Mouse (Mus musculus) cerebellum, postnatal 14 days (tissue): ENCODE data around the gene Slc36a3.
"Not testable (repeated sequence)": the region's sequence is repeated elsewhere in the genome, so short reads cannot be mapped to it uniquely, and the experiment has no call there.

Experiments
- DNase-seq, 2 experiments: peaks; one replicate each; pipeline ENCODE4 v3.0.0; 2021; ENCODE audit warnings: mixed read lengths in 2 of 2

Slc36a3 gene

GRCm38 (mm10) chr11:55103229-55103628 is 48.3 kb downstream of the Slc36a3 start:
- no peak for DNase-seq

GRCm38 (mm10) chr11:55102015-55102414 is 49.5 kb downstream of the Slc36a3 start:
- no peak for DNase-seq

GRCm38 (mm10) chr11:55099868-55100267 is 51.6 kb downstream of the Slc36a3 start:
- no peak for DNase-seq

DNA sequence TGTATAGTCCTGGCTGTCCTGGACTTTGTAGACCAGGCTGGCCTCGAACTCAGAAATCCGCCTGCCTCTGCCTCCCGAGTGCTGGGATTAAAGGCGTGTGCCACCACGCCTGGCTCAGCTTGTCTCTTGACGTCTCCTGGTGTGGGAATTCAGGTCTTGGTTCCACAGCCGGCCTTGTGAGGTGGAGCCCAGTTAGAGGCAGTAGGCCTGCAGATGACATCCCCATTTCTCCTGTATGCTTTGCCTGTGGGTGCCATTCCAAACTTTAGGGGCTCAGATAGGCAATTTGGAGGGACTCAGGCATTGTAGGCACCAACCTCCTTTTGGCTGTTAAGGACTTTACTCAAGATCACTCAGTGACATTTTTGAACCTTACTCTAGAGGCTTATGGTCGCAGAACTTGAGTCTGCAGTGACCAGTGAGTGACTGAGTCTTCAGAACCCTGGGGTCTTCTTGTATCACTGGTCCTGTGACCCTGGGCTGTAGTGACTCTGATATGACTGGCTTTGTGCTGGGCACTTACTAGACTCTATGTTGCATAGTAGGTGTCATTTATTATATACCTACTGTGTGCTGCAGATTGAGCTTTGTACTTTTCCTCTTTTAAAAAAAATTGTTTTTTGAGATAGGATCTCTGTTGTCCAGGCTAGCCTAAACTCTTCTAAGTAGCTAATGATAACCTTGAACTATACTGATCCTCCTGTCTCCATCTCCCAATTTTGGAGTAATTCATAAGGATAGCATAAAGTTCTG is 52.3 kb downstream of the Slc36a3 start:
- no peak for DNase-seq

DNA sequence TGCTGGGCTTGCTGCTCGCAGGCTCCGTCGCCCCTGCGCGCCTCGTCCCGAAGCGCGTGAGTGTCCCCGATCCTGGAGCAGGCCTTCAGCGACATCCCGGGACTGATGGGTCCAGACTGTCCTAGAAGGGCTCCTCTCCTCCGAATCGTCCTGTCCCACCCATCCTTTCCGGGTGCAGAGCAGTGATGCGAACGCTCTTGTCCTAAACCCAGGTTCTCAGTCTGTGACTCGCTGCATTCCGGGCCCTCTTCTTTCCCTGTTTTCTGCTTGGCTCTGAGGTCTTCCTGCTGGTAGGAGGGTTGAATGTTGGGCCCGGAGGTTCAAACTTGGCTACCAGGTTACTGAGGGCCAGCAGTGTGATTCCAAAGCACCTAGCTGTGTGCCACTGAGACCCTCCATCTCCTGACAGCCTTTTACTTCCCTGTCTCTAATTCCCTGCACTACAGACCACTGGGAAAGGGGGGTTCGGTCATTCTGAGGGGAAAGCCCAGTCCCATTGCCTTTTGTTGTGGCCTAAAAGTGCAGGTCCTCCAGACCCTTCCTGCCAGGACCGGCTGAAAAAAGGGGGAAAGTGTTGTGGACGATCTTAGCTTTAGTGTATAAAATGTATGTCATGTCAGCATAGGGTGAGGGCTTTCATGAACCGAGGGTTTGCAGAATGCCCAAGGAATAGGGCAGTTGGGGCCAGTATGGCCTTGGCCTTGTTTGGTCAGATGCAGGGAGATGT is 53.2 kb downstream of the Slc36a3 start:
- DNase-seq, result no peak

GRCm38 (mm10) chr11:55097463-55098188 is 53.9 kb downstream of the Slc36a3 start, which contains the start of gene Gm2a:
TSS of gene Gm2a (plus strand) at chr11:55098115.
- peak; percentile 94 to 96 for DNase-seq

- DNase-seq, result no peak
These were observed 54.6 kb downstream of the Slc36a3 start for GRCm38 (mm10) chr11:55096731-55097462.

GRCm38 (mm10) chr11:55096296-55096695 is 55.2 kb downstream of the Slc36a3 start:
- not testable (repeated sequence) for DNase-seq

- no peak for DNase-seq
These were observed 58.4 kb downstream of the Slc36a3 start for GRCm38 (mm10) chr11:55093096-55093495.

DNA sequence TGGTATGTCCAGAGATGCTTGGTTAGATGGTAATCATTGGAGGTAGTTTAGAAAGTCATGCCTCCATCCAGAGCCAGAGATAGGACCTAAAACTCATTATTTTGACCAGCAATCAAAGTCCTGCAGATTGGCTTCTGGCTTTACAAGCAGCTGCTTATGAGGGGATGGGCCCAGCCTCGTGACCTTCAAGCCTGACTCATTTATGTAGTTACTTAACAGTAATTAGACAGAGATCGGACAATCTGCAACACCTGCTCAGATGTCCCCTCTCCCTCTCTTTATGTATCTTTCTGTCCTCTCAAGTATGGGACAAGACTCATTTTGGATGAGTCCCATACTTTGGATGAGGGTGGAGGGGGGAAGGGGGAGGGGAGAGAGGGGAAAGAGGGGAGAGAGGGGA is 61.6 kb downstream of the Slc36a3 start:
- DNase-seq, result no peak

DNA sequence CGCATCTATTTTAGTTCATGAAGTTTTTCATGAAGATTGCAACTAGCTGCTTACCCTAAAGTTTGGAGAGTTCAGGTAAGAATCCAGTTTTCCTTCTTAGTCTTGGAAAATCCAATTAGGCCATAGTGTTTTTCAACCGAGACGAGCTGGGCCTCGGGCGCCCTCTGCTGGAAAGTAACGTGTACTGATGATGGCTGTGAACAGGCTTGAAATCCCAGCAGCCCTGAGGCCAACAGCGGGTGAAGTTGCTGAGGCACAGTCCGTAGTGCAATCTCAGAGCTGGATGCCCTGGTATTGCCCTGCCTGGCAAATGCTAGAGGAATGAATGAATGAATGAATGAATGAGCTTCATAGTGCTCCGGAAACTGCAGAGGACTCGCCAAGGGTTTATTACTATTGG is 64.5 kb downstream of the Slc36a3 start:
- peak; percentile 86 to 87 for DNase-seq

DNA sequence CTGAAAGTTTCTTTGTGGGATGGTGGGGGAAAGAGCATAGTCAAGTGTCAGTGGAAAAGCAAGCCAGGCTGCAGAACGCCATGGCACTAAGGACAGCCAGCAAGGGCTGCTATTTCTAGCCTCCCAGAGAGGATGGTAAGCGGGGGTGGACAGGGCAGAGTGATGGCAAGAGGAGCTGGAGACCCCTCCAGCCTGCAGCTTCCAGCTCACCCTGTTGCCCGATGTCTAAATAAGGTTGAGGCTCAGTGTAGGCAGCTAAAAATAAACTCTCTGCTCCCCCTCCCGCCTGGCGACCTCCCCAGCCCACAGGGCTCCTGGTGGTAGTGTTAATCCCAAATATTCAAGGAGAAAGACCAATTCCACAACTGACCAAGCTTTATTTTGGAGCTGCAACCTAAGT is 66.1 kb downstream of the Slc36a3 start:
- peak; percentile 46 to 68 for DNase-seq

GRCm38 (mm10) chr11:55084629-55085028 is 66.9 kb downstream of the Slc36a3 start:
- no peak for DNase-seq

- DNase-seq, result no peak
These were observed 70.3 kb downstream of the Slc36a3 start for GRCm38 (mm10) chr11:55081206-55081605.

GRCm38 (mm10) chr11:55079180-55079579 is 72.3 kb downstream of the Slc36a3 start:
- DNase-seq, result no peak

DNA sequence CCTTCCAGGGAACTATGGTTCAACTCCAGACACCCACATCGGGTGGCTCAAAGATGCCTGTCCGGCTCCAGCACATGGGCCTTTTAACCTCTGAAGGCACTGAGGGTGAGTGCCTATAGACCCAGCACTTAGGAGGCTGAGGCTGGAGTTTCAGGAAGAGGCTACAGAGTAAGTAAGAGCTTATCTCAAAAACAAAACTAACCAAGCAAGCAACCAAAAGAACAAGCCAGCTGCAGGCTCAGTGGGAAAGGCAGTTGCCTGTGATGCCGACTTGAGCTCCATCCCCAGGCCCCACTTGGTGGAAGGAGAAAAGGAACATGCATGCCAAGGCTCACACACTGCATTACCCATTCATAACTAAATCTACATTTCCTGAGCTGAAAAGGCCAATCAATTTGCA is 73.0 kb downstream of the Slc36a3 start:
- DNase-seq, result no peak

DNA sequence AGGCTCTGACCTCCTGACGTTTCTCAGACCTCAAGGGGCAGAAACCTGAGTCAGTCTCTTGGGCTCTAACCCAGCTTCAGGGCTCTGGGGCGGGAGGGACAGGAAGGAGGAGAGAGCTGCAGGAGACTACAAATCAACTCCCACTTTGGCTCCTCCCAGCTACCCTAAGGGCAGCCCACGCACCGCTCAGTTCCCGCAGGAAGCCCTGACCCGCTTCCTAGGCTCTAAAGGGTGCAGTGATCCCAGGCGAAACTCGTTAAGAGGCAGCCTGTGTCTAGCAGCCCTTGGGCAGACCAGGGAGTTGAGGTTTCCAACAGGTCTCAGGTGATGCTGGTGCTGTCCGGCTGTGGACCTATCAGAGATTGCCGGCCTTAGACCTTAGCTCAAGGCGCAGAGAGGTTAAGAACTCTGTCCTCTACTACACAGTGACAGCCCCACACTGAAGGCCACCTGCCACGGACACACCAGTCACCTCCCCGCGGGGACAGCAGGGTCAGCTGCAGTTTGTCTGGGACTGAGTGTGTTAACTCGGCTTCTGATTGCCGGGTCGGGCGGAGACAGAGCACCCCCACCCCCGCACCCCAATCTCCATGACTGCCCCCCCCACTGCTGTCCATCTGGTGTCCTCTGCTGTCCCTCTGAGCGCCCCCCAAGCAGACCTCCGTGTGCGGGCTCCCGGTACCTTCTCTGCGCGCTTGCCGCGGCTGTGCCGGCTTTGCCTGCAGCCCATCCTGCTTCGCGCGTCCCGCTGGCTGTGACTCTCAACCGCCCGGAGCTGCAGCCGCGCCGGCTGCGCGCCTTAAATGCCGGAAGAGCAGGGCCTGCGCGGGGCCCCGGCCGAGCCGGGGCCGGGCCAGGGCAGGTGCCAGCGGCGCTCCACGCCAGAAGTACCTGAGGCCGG is 73.9 kb downstream of the Slc36a3 start, which contains the start of gene Ccdc69:
Gene Ccdc69 (minus strand): TSS at position 801 of the 901 bp plus-strand sequence.
- peak; percentile 35 to 52 for DNase-seq

DNA sequence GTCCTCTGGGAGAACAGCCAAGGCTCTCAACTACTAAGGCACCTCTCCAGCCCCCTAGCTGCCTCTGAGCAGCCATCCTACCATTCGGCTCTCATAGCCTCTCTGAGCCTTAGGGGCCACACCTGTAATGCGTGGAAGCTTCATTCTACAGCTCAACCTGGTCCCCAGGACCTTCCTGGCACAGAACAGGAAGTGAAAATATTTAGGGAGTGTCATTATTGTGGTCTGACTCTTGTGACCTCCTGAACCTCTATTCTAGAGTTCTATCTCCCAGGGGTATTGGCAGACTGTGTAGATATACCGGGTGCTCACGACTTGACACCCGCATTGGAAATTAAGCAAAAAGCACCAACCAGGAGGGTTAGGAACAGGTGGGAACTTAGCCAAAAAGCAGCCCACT is 75.3 kb downstream of the Slc36a3 start:
- no peak for DNase-seq

DNA sequence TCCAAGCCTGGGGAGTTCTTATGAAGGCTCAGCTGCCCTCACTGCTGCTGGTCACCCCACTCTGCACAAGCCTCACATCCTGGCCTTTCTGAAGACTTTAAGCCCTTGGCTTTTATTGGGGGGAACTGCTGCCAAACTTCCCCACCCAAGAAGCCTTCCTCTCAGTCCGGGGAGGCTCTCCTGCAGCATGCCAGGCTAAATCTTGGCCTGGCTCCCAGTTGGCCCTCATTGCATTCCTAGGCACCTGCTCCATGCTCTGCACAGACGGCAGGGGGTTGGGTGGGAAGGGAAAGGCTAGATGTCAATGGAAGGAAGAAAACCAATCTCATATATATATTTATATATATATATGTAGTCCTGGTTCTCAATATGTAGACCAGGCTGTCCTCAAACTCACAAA is 75.9 kb downstream of the Slc36a3 start:
- peak; percentile 72 to 79 for DNase-seq
